Mouse (Mus musculus) liver, embryonic 13.5 days (tissue): ENCODE data around the gene Sorcs2. TPM values are rescaled to one million over a fixed set of nuclear protein-coding genes. Genes with fewer than 3 reads are reported as not detected.

Source experiments
- ATAC-seq: fragments of 200-750 bp; cut with Nextera tagmentation; 2 replicates; pipeline ENCODE4 v1.8.0; 2017; ENCODE audit warnings: low read depth, mild to moderate bottlenecking, moderate number of reproducible peaks, moderate library complexity
- DNase-seq: peaks from one replicate; pipeline ENCODE4 v3.0.0; 2022
- H3K27ac ChIP-seq: fragments of 300-500 bp; sonication (generic); 2 replicates; pipeline ENCODE4 v1.5.1; 2015; ENCODE audit warnings: moderate library complexity, mild to moderate bottlenecking, inconsistent platforms
- H3K27me3 ChIP-seq: fragments of 300-500 bp; sonication (generic); 2 replicates; pipeline ENCODE4 v1.6.1; 2015; ENCODE audit warnings: mild to moderate bottlenecking, inconsistent platforms
- H3K36me3 ChIP-seq: fragments of 300-500 bp; sonication (generic); 2 replicates; pipeline ENCODE4 v1.6.1; 2015; ENCODE audit warnings: mild to moderate bottlenecking, inconsistent platforms
- H3K4me1 ChIP-seq: fragments of 300-500 bp; sonication (generic); replicated peaks from 2 replicates; pipeline ENCODE4 v1.6.1; 2015; ENCODE audit warnings: inconsistent platforms
- H3K4me2 ChIP-seq: fragments of 300-500 bp; sonication (generic); 2 replicates; pipeline ENCODE4 v1.6.1; 2015; ENCODE audit warnings: inconsistent platforms, mild to moderate bottlenecking, moderate library complexity
- H3K4me3 ChIP-seq: fragments of 300-500 bp; sonication (generic); replicated peaks from 2 replicates; pipeline ENCODE4 v1.5.1; 2015; ENCODE audit warnings: mild to moderate bottlenecking, inconsistent platforms
- H3K9ac ChIP-seq: fragments of 300-500 bp; sonication (generic); 2 replicates; pipeline ENCODE4 v1.6.1; 2015; ENCODE audit warnings: mild to moderate bottlenecking, inconsistent platforms
- H3K9me3 ChIP-seq: fragments of 300-500 bp; sonication (generic); replicated peaks from 2 replicates; pipeline ENCODE4 v1.6.1; 2016; ENCODE audit warnings: inconsistent platforms
- WGBS: fragments of 180-500 bp; shearing (Covaris S2); methylation state at CpG from one replicate; pipeline ENCODE4 v1.1.7; 2015; ENCODE audit not compliant: insufficient replicate concordance; 5-methylcytosine and 5-hydroxymethylcytosine counted together
- microRNA-seq: library from miRNA; unstranded; fragments of <30 nt; microRNA quantifications from one replicate; pipeline ENCODE4, GENCODE M21; 2016
- polyA plus RNA-seq: library from polyadenylated mRNA; unstranded; fragments of >200 nt; fragmentation: Nextera tagmentation; extraction: Ambion mirVana; gene quantifications from 2 replicates; pipeline ENCODE4 v1.2.1, GENCODE M21; 2015

The Sorcs2 gene
- polyA plus RNA-seq, 1 experiment from 2014 or later, result 0.47 TPM

GRCm38 (mm10) chr5:35973800-35974199 is 424.1 kb downstream of the Sorcs2 start:
- Histone ChIP-seq H3K27me3 (no peaks in the 10 kb centered on the region), H3K9me3 (no peaks in the 10 kb centered on the region), H3K36me3 (no peaks in the 10 kb centered on the region), H3K27ac (no peak overlapping the region), H3K4me3 (no peak overlapping the region), H3K9ac (no peak overlapping the region), H3K4me1 (peaks cover 4% of the 10 kb centered on the region; the same call in 1 of the 2 replicates), H3K4me2 (no peak overlapping the region)
- WGBS, result 64% methylated on average over 12 of the region's 12 CpGs
- ATAC-seq (no peak), DNase-seq (no peak)

GRCm38 (mm10) chr5:35972739-35973138 is 425.2 kb downstream of the Sorcs2 start:
- no peaks in the 10 kb centered on the region; the same call in 1 of the 2 replicates for H3K36me3 ChIP-seq
- no peak overlapping the region for H3K4me3 ChIP-seq
- DNase-seq (no peak), ATAC-seq (no peak)
- WGBS, result 55% methylated on average over 7 of the region's 7 CpGs
- H3K4me2 ChIP-seq, result no peak overlapping the region
- H3K27ac ChIP-seq, result no peak overlapping the region
- no peaks in the 10 kb centered on the region for H3K27me3 ChIP-seq
- peaks cover 4% of the 10 kb centered on the region; the same call in 1 of the 2 replicates for H3K4me1 ChIP-seq
- H3K9me3 ChIP-seq, result no peaks in the 10 kb centered on the region
- no peak overlapping the region for H3K9ac ChIP-seq

GRCm38 (mm10) chr5:35971841-35972578 is 425.9 kb downstream of the Sorcs2 start:
- DNase-seq, result no peak
- no peak overlapping the region for H3K27ac ChIP-seq
- no peak for ATAC-seq
- H3K4me2 ChIP-seq, result no peak overlapping the region
- no peaks in the 10 kb centered on the region; the same call in 1 of the 2 replicates for H3K36me3 ChIP-seq
- H3K4me1 ChIP-seq, result peaks cover 4% of the 10 kb centered on the region; the same call in 1 of the 2 replicates
- no peak overlapping the region for H3K9ac ChIP-seq
- H3K9me3 ChIP-seq, result no peaks in the 10 kb centered on the region
- no peak overlapping the region for H3K4me3 ChIP-seq
- WGBS, result 49% methylated on average over 10 of the region's 10 CpGs
- no peaks in the 10 kb centered on the region for H3K27me3 ChIP-seq

GRCm38 (mm10) chr5:35970380-35971105 is 427.4 kb downstream of the Sorcs2 start:
- Histone ChIP-seq H3K9me3 (no peaks in the 10 kb centered on the region), H3K4me1 (peaks cover 4% of the 10 kb centered on the region; the same call in 1 of the 2 replicates), H3K36me3 (no peaks in the 10 kb centered on the region; the same call in 1 of the 2 replicates), H3K27me3 (no peaks in the 10 kb centered on the region), H3K4me2 (no peak overlapping the region), H3K9ac (no peak overlapping the region), H3K27ac (no peak overlapping the region), H3K4me3 (no peak overlapping the region)
- ATAC-seq, result no peak
- DNase-seq, result no peak
- 42% methylated on average over 12 of the region's 12 CpGs for WGBS

GRCm38 (mm10) chr5:35969857-35970256 is 428.1 kb downstream of the Sorcs2 start:
- no peaks in the 10 kb centered on the region; the same call in 1 of the 2 replicates for H3K36me3 ChIP-seq
- no peak overlapping the region for H3K4me3 ChIP-seq
- no peak for DNase-seq
- ATAC-seq, result no peak
- H3K4me2 ChIP-seq, result no peak overlapping the region
- 50% methylated on average over 3 of the region's 3 CpGs for WGBS
- H3K9me3 ChIP-seq, result no peaks in the 10 kb centered on the region
- H3K9ac ChIP-seq, result no peak overlapping the region
- no peak overlapping the region for H3K27ac ChIP-seq
- H3K4me1 ChIP-seq, result peaks cover 4% of the 10 kb centered on the region; the same call in 1 of the 2 replicates
- no peaks in the 10 kb centered on the region for H3K27me3 ChIP-seq

Small RNA genes lying within 50 kb of the gene (microRNA-seq; reads per million reads assigned to microRNA genes)
- 25.6 reads per million, percentile 37 among the genes with 10 or more reads in this experiment for gene Mir7689

Other genes starting within 250 kb of the Sorcs2 start
- not detected in 2 replicates for gene Psapl1, start 194.1 kb downstream of the Sorcs2 start, polyA plus RNA-seq
- gene Grpel1, start 66.9 kb upstream of the Sorcs2 start, polyA plus RNA-seq, result 50.1 and 51.5 TPM in 2 replicates
- gene Tada2b, start 86.1 kb upstream of the Sorcs2 start, polyA plus RNA-seq, result 1.2 TPM in 2 replicates
- 0.08 and 0.14 TPM in 2 replicates for gene Ccdc96, start 86.4 kb upstream of the Sorcs2 start, polyA plus RNA-seq
- gene Tbc1d14, start 195.1 kb upstream of the Sorcs2 start, polyA plus RNA-seq, result 9.4 and 10.9 TPM in 2 replicates